Mouse (Mus musculus): Measurements from ENCODE around the gene Rps12. TPM values are rescaled to one million over a fixed set of nuclear protein-coding genes. Genes with fewer than 3 reads are reported as not detected.

Gene Rps12
- polyA plus RNA-seq, 1 experiment from 2014 or later, result 152 TPM

GRCm38 (mm10) chr10:23799933-23800332, 12.9 kb upstream of the Rps12 start:
- TF ChIP-seq CTCF (IDR thresholded peaks at IDR 0.05), result no peak
- TF ChIP-seq EP300 (IDR thresholded peaks at IDR 0.05), result no peak
- H3K4me3 ChIP-seq (ENCODE audit: low read depth, low read length), result no peak overlapping the region
- H3K9me3 ChIP-seq (ENCODE audit: low read length), result no peaks in the 10 kb centered on the region
- WGBS, result 21% methylated on average over 3 of the region's 3 CpGs
- H3K9ac ChIP-seq (replicated peaks; ENCODE audit: low read depth), result no peak overlapping the region
- H3K4me2 ChIP-seq (replicated peaks; ENCODE audit: low read depth, low read length), result no peak overlapping the region
- H3K27me3 ChIP-seq (replicated peaks; ENCODE audit: insufficient read depth, low read length), result no peaks in the 10 kb centered on the region
- no peak overlapping the region for H3K27ac ChIP-seq (ENCODE audit: low read length)
- H3K36me3 ChIP-seq (ENCODE audit: insufficient read depth, low read length), result 0 out of 2 replicates have a peak, but pooled peaks cover 16% of the 10 kb centered on the region
- ATAC-seq, result no peak
- H3K4me1 ChIP-seq (ENCODE audit: insufficient read depth, low read depth, low read length), result 0 out of 2 replicates have a peak, but pooled peaks cover 5% of the 10 kb centered on the region
- no peak for DNase-seq (ENCODE audit: low spot score)

GRCm38 (mm10) chr10:23798142-23798541, 11.1 kb upstream of the Rps12 start:
- peak; percentile 71 for ATAC-seq
- WGBS, result 48% methylated on average over 1 of the region's 1 CpGs

GRCm38 (mm10) chr10:23797606-23798005, 10.5 kb upstream of the Rps12 start:
- Histone ChIP-seq H3K36me3 (ENCODE audit: insufficient read depth, low read length) (0 out of 2 replicates have a peak, but pooled peaks cover 11% of the 10 kb centered on the region), H3K27ac (ENCODE audit: low read length) (no peak overlapping the region), H3K9me3 (ENCODE audit: low read length) (no peaks in the 10 kb centered on the region), H3K4me1 (ENCODE audit: insufficient read depth, low read depth, low read length) (0 out of 2 replicates have a peak, but pooled peaks cover 5% of the 10 kb centered on the region), H3K27me3 (replicated peaks; ENCODE audit: insufficient read depth, low read length) (no peaks in the 10 kb centered on the region), H3K9ac (replicated peaks; ENCODE audit: low read depth) (no peak overlapping the region; the same call in 1 of the 2 replicates), H3K4me2 (replicated peaks; ENCODE audit: low read depth, low read length) (peak overlapping the region; percentile 90), H3K4me3 (ENCODE audit: low read depth, low read length) (peak overlapping the region; percentile 69)
- ATAC-seq (peak; percentile 15; the same call in 1 of the 2 replicates), DNase-seq (ENCODE audit: low spot score) (peak; percentile 22)
- whole genome bisulfite sequencing, result 6% methylated on average over 3 of the region's 3 CpGs
- TF ChIP-seq CTCF (IDR thresholded peaks at IDR 0.05) (no peak), EP300 (IDR thresholded peaks at IDR 0.05) (no peak)

More at GRCm38 (mm10) chr10:23798142-23798541, 11.1 kb upstream of the Rps12 start:
- Histone ChIP-seq H3K36me3 (ENCODE audit: insufficient read depth, low read length) (0 out of 2 replicates have a peak, but pooled peaks cover 15% of the 10 kb centered on the region), H3K27ac (ENCODE audit: low read length) (no peak overlapping the region), H3K4me2 (replicated peaks; ENCODE audit: low read depth, low read length) (peak overlapping the region; percentile 90; the same call in 1 of the 2 replicates), H3K9ac (replicated peaks; ENCODE audit: low read depth) (no peak overlapping the region), H3K27me3 (replicated peaks; ENCODE audit: insufficient read depth, low read length) (no peaks in the 10 kb centered on the region), H3K4me3 (ENCODE audit: low read depth, low read length) (no peak overlapping the region), H3K9me3 (ENCODE audit: low read length) (no peaks in the 10 kb centered on the region), H3K4me1 (ENCODE audit: insufficient read depth, low read depth, low read length) (0 out of 2 replicates have a peak, but pooled peaks cover 5% of the 10 kb centered on the region)
- no peak for TF ChIP-seq CTCF (IDR thresholded peaks at IDR 0.05)
- TF ChIP-seq EP300 (IDR thresholded peaks at IDR 0.05), result no peak
- DNase-seq (ENCODE audit: low spot score), result peak; percentile 70

GRCm38 (mm10) chr10:23796551-23797503, 9.8 kb upstream of the Rps12 start, which contains the start of gene Slc18b1:
Slc18b1 (plus strand) TSS chr10:23796986.
- WGBS, result 6% methylated on average over 43 of the region's 43 CpGs
- ATAC-seq, result peak; percentile 63

GRCm38 (mm10) chr10:23795871-23796520, 8.9 kb upstream of the Rps12 start:
- Histone ChIP-seq H3K27ac (ENCODE audit: low read length) (peak overlapping the region; percentile 77; the same call in 1 of the 2 replicates), H3K4me2 (replicated peaks; ENCODE audit: low read depth, low read length) (peak overlapping the region; percentile 90; the same call in 1 of the 2 replicates), H3K4me1 (ENCODE audit: insufficient read depth, low read depth, low read length) (0 out of 2 replicates have a peak, but pooled peaks cover 5% of the 10 kb centered on the region), H3K9ac (replicated peaks; ENCODE audit: low read depth) (peak overlapping the region; percentile 89), H3K36me3 (ENCODE audit: insufficient read depth, low read length) (no peaks in the 10 kb centered on the region), H3K27me3 (replicated peaks; ENCODE audit: insufficient read depth, low read length) (no peaks in the 10 kb centered on the region), H3K4me3 (ENCODE audit: low read depth, low read length) (no peak overlapping the region; the same call in 1 of the 2 replicates), H3K9me3 (ENCODE audit: low read length) (no peaks in the 10 kb centered on the region)
- WGBS, result 55% methylated on average over 9 of the region's 9 CpGs
- TF ChIP-seq EP300 (IDR thresholded peaks at IDR 0.05) (no peak), CTCF (IDR thresholded peaks at IDR 0.05) (no peak)
- no peak for DNase-seq (ENCODE audit: low spot score)
- no peak for ATAC-seq

More at GRCm38 (mm10) chr10:23796551-23797503, 9.8 kb upstream of the Rps12 start, which contains the start of gene Slc18b1:
- Histone ChIP-seq H3K4me1 (ENCODE audit: insufficient read depth, low read depth, low read length) (0 out of 2 replicates have a peak, but pooled peaks cover 5% of the 10 kb centered on the region), H3K27me3 (replicated peaks; ENCODE audit: insufficient read depth, low read length) (no peaks in the 10 kb centered on the region), H3K27ac (ENCODE audit: low read length) (peak within 1 kb of the TSS; percentile 77), H3K4me2 (replicated peaks; ENCODE audit: low read depth, low read length) (peak within 1 kb of the TSS; percentile 90), H3K36me3 (ENCODE audit: insufficient read depth, low read length) (0 out of 2 replicates have a peak, but pooled peaks cover 4% of the 10 kb centered on the region), H3K9ac (replicated peaks; ENCODE audit: low read depth) (peak within 1 kb of the TSS; percentile 89), H3K9me3 (ENCODE audit: low read length) (no peaks in the 10 kb centered on the region), H3K4me3 (ENCODE audit: low read depth, low read length) (peak within 1 kb of the TSS; percentile 69)
- no peak for TF ChIP-seq CTCF (IDR thresholded peaks at IDR 0.05)
- TF ChIP-seq EP300 (IDR thresholded peaks at IDR 0.05), result no peak
- DNase-seq (ENCODE audit: low spot score), result peak; percentile 39
